Mouse (Mus musculus) stomach, embryonic 16.5 days (tissue): ENCODE measurements at regions not wholly inside any gene's neighbourhood (a gene's known extent, or its start where the extent isn't known, plus 50 kb on each side); places are given as distances from the start of the nearest gene placed in this dataset.

ENCODE experiments used
- ATAC-seq: fragments of 200-750 bp; cut with Nextera tagmentation; 2 replicates; pipeline ENCODE4 v1.8.0; 2017; ENCODE audit warnings: moderate number of reproducible peaks, moderate TSS enrichment; ENCODE audit not compliant: insufficient read depth, low FRiP score
- H3K27ac ChIP-seq: fragments of 300-500 bp; sonication (generic); 2 replicates; pipeline ENCODE4 v1.5.1; 2014; ENCODE audit warnings: low read length
- H3K27me3 ChIP-seq: fragments of 300-500 bp; sonication (generic); 2 replicates; pipeline ENCODE4 v1.6.1; 2014; ENCODE audit warnings: low read length, control low read depth, mixed read lengths; ENCODE audit not compliant: control insufficient read depth, insufficient read depth
- H3K36me3 ChIP-seq: fragments of 300-500 bp; sonication (generic); 2 replicates; pipeline ENCODE4 v1.6.1; 2014; ENCODE audit warnings: low read length; ENCODE audit not compliant: control insufficient read depth, insufficient read depth
- H3K4me1 ChIP-seq: fragments of 300-500 bp; sonication (generic); 2 replicates; pipeline ENCODE4 v1.6.1; 2014; ENCODE audit warnings: low read length, control low read depth, mixed read lengths; ENCODE audit not compliant: control insufficient read depth, insufficient read depth
- H3K4me2 ChIP-seq: fragments of 300-500 bp; sonication (generic); 2 replicates; pipeline ENCODE4 v1.6.1; 2014; ENCODE audit warnings: low read depth, low read length, mixed read lengths
- H3K4me3 ChIP-seq: fragments of 300-500 bp; sonication (generic); replicated peaks from 2 replicates; pipeline ENCODE4 v1.5.1; 2014; ENCODE audit warnings: mild to moderate bottlenecking, low read length
- H3K9ac ChIP-seq: fragments of 300-500 bp; sonication (generic); 2 replicates; pipeline ENCODE4 v1.6.1; 2014; ENCODE audit warnings: low read length
- H3K9me3 ChIP-seq: fragments of 300-500 bp; sonication (generic); replicated peaks from 2 replicates; pipeline ENCODE4 v1.6.1; 2016; ENCODE audit warnings: low read length, control low read depth; ENCODE audit not compliant: control insufficient read depth
- WGBS: fragments of 180-500 bp; shearing (Covaris S2); extraction: QIAGEN DNeasy Blood & Tissue Kit; methylation state at CpG from one replicate; pipeline ENCODE4 v1.1.7; 2014; 5-methylcytosine and 5-hydroxymethylcytosine counted together

DNA sequence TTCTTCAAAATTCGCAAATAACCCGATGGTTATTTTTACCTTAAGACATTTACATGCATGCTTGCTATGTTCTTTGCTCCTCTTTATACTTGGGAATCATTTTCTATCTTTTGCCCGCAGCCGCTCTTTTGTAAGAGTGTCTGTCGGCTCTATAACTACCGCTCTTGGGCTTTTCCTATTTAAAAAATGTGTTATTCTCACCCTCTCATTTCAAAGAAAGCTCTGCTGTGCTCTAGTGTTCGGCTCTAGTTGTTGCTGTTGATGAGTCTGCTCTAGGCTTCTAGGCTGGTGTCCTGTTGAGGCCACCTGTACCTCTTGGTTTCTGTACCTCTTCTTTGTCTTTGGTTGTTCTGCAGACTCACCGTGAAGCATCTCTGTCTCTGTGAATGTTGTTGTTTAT is 343.7 kb downstream of the Foxo1 start:
- ATAC-seq, result no peak
- H3K27ac ChIP-seq, result no peak overlapping the region
- H3K4me2 ChIP-seq, result no peak overlapping the region
- H3K27me3 ChIP-seq, result no peaks in the 10 kb centered on the region
- peaks cover 5% of the 10 kb centered on the region; the same call in 1 of the 2 replicates for H3K9me3 ChIP-seq
- WGBS, result 94% methylated on average over 8 of the region's 8 CpGs
- no peak overlapping the region for H3K9ac ChIP-seq
- no peaks in the 10 kb centered on the region for H3K4me1 ChIP-seq
- no peaks in the 10 kb centered on the region for H3K36me3 ChIP-seq
- H3K4me3 ChIP-seq, result no peak overlapping the region

DNA sequence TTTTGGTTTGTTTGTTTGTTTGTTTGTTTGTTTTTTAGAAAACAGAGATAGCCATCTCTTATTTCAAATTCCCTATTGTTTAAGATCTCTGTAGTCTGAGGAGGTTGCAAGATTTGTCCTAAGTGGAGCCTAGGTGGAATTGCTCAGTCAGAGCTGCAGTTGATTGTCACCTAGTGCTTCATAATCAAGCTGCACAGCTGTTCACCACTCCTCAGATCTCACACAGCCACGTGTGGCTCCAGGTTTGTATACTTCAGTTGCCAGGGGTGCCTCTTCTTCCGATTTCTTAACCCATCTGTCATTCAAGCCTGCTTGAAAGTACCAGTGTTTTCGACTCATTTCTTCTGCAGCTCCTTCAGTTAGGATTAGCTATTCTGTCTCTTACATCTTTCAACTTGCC is 342.3 kb downstream of the Foxo1 start:
- H3K4me2 ChIP-seq, result no peak overlapping the region
- no peak for ATAC-seq
- H3K9me3 ChIP-seq, result peaks cover 5% of the 10 kb centered on the region; the same call in 1 of the 2 replicates
- H3K4me1 ChIP-seq, result no peaks in the 10 kb centered on the region
- 44% methylated on average over 3 of the region's 3 CpGs for WGBS
- H3K27me3 ChIP-seq, result no peaks in the 10 kb centered on the region
- H3K27ac ChIP-seq, result no peak overlapping the region
- no peak overlapping the region for H3K4me3 ChIP-seq
- no peaks in the 10 kb centered on the region for H3K36me3 ChIP-seq
- no peak overlapping the region for H3K9ac ChIP-seq

DNA sequence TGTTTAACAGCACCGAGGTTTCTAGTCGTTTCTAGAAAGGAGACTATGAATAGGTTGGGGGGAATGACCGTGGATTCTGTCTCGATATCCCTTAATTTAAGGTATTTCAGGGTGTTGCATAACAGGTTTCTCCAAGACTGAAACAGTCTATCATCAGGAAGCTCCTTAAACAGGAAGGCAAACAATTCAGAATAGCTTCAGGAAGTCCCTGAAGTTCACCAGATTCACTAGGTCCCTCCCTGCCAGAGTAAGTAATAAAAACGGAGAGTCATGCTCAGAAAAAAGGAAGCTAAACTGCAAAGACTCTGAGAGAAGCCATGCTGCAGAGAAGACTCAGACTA is 339.9 kb downstream of the Foxo1 start:
- Histone ChIP-seq H3K4me1 (no peaks in the 10 kb centered on the region), H3K27me3 (no peaks in the 10 kb centered on the region), H3K9me3 (peaks cover 5% of the 10 kb centered on the region; the same call in 1 of the 2 replicates), H3K4me2 (no peak overlapping the region), H3K9ac (no peak overlapping the region), H3K4me3 (no peak overlapping the region), H3K36me3 (no peaks in the 10 kb centered on the region), H3K27ac (no peak overlapping the region)
- WGBS, result 80% methylated on average over 5 of the region's 5 CpGs
- no peak for ATAC-seq

DNA sequence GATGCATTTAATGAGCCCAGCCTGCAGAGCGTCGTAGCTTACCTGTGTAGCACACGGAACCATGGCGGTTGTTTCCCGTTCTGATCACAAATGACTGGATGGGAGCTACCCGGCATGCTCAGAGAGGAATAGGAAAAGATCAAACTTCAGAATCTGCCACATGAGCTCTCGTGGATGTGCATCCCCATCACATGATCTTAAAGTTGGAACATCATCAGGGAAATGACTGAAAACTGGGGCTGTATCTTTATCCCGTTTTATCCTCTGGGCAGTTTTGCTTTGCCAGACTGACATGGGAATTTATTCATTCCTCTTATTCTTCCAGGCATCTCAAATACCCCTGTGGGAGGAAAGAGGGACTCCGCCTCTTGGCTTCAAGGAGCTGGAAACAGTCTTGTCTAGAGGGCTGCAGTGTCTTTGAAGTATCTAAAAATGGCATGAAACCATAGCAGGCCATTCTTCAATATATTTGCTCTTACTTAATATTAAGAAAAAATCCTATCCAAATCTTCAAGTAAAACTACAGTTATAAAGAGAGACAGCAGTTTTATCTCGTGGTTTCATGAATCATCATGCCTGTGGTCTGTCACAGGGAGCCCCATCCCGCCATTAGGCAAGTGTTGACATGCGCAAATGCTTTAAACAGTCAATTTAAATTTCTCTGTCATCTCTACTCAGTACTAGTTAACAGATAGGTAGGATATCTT is 339.4 kb downstream of the Foxo1 start:
- no peak overlapping the region for H3K4me3 ChIP-seq
- no peak overlapping the region for H3K27ac ChIP-seq
- no peaks in the 10 kb centered on the region for H3K36me3 ChIP-seq
- no peak overlapping the region for H3K9ac ChIP-seq
- H3K4me1 ChIP-seq, result no peaks in the 10 kb centered on the region
- H3K27me3 ChIP-seq, result no peaks in the 10 kb centered on the region
- 80% methylated on average over 12 of the region's 12 CpGs for WGBS
- no peak overlapping the region for H3K4me2 ChIP-seq
- peaks cover 5% of the 10 kb centered on the region; the same call in 1 of the 2 replicates for H3K9me3 ChIP-seq
- no peak for ATAC-seq

DNA sequence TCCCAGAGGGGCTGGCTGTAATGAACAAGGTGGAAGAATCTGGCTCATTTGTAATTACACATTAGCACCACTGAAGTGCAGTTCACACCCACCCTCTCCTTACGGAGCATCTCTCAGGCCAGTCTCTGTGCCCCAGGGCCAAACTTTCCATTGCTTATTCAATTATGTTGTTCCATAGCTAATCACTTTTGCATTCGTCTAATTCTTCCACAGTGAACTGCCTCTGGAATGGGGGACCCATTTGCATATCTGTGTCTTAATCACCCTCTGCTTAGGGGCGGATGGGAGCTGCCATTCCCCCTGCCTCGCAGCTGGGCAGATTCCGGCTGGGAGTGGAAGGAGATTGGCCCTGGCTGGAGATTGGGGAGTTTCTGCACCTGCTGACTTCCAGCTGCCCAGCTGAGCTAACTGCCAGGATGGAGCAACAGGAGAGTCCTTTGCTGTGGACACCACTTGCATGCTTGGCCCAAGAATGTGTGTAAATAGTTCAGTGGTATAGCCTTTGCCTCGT is 337.2 kb downstream of the Foxo1 start:
- no peak overlapping the region for H3K9ac ChIP-seq
- H3K9me3 ChIP-seq, result peaks cover 5% of the 10 kb centered on the region; the same call in 1 of the 2 replicates
- H3K4me1 ChIP-seq, result no peaks in the 10 kb centered on the region
- H3K4me3 ChIP-seq, result no peak overlapping the region
- no peak for ATAC-seq
- H3K27me3 ChIP-seq, result no peaks in the 10 kb centered on the region
- WGBS, result 77% methylated on average over 6 of the region's 6 CpGs
- no peak overlapping the region for H3K27ac ChIP-seq
- H3K4me2 ChIP-seq, result no peak overlapping the region
- no peaks in the 10 kb centered on the region for H3K36me3 ChIP-seq

DNA sequence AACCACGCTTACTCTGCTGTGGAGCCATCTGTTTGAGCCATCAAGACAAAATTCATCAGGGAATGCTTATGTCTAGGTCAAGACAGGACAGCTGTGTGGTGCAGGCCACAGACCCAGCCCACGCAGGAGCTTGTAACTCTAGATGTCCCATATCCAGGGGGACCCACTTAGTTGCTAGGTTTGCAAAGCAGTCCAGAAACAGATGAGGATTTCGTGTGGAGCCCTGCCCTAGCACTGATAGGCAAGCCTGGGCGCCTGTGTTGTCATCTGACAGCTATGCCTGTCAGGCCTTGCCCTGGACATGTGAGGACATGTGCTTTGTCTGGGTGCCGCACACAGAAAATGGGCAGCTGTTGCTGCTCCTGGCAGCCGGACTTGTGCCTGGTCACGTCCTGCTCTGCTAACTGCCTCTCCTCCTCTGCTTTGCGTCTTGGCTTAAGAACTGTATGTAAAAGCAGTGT is 335.1 kb downstream of the Foxo1 start:
- Histone ChIP-seq H3K4me1 (no peaks in the 10 kb centered on the region), H3K4me3 (no peak overlapping the region), H3K9ac (no peak overlapping the region), H3K9me3 (peaks cover 2% of the 10 kb centered on the region; the same call in 1 of the 2 replicates), H3K36me3 (no peaks in the 10 kb centered on the region), H3K27ac (no peak overlapping the region), H3K27me3 (no peaks in the 10 kb centered on the region), H3K4me2 (no peak overlapping the region)
- WGBS, result 48% methylated on average over 8 of the region's 8 CpGs
- peak; percentile 81 for ATAC-seq

DNA sequence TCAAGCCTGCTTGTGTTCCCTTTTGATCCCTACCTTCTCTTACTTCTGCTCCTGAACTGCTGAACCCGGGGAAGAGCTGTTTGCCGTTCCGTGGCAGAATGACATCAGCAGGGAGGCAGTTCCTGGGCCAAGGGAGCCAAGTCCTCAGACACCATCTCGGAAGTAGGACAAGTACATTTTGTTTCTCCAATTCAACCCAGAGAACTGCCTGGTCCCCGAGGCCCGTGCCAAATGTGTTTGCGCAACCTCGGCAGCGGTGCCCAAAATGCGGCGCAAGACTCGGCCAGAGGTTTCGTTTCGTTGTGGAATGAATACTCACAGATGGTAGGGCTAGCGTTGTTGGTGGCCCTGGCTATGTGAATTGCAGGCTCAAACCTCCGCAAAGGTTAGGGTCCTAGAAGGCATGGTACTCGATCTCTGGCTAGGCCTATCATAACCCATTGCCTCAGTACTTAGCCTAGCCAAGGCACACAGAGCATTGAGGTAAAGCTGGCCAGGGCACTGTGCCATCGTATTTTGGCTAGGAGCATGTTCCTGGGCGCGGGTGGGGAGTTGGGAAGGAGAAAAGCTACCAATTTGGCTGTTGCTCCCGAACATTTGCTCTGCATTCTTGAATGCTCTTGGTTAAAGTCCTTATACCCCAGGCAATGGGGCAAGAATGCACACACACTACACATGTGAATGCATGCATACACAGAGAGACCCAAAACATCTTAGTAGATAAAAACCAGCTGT is 333.0 kb downstream of the Foxo1 start:
- H3K27ac ChIP-seq, result no peak overlapping the region
- no peak overlapping the region for H3K4me2 ChIP-seq
- no peaks in the 10 kb centered on the region for H3K9me3 ChIP-seq
- 89% methylated on average over 21 of the region's 21 CpGs for WGBS
- no peaks in the 10 kb centered on the region for H3K4me1 ChIP-seq
- H3K27me3 ChIP-seq, result no peaks in the 10 kb centered on the region
- no peak for ATAC-seq
- H3K36me3 ChIP-seq, result no peaks in the 10 kb centered on the region
- H3K9ac ChIP-seq, result no peak overlapping the region
- H3K4me3 ChIP-seq, result no peak overlapping the region

DNA sequence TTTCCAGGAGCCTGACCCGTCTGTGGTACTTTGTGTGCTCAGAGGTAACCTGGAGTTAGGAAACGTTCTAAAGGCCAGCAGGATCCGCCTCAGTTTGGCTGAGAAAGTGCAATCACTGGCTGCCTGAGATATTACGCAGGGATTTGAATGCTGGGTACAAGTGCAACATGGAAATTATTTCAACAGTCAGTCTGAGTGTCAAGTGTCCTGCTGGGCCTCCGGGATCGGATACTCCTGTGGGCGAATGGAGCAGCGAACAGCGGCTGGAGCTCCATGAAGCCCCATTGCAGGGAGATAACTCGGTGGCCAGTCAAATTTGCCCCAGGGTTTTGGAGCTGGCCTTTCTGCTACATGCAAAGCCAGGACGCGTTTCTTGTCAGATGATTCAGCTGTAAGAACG is 332.4 kb downstream of the Foxo1 start:
- H3K4me2 ChIP-seq, result no peak overlapping the region
- H3K27ac ChIP-seq, result no peak overlapping the region
- H3K36me3 ChIP-seq, result no peaks in the 10 kb centered on the region
- H3K4me1 ChIP-seq, result no peaks in the 10 kb centered on the region
- ATAC-seq, result no peak
- H3K4me3 ChIP-seq, result no peak overlapping the region
- H3K27me3 ChIP-seq, result no peaks in the 10 kb centered on the region
- WGBS, result 85% methylated on average over 13 of the region's 13 CpGs
- H3K9ac ChIP-seq, result no peak overlapping the region
- no peaks in the 10 kb centered on the region for H3K9me3 ChIP-seq

DNA sequence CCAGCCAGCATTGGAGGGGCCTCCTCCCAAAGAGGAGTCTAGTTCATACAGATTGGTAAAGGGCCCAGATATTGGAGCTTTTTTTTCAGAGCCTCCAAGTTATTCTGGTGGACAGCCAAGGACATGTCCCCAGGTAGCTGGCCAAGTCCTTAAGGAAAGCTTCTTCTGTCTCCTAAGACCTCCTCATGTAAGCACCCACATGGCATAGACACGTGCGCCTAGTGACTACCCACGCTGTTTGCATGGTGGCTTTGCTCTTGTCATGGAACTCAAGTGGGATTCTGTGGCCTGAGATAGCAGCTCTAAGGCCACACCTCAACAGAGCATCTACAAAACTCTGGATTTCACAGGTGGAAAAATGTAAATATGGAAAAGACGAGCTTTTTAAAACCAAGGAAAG is 332.0 kb downstream of the Foxo1 start:
- H3K4me1 ChIP-seq, result no peaks in the 10 kb centered on the region
- no peak overlapping the region for H3K4me3 ChIP-seq
- no peaks in the 10 kb centered on the region for H3K9me3 ChIP-seq
- 86% methylated on average over 4 of the region's 4 CpGs for WGBS
- no peak for ATAC-seq
- no peak overlapping the region for H3K4me2 ChIP-seq
- H3K27me3 ChIP-seq, result no peaks in the 10 kb centered on the region
- H3K9ac ChIP-seq, result no peak overlapping the region
- H3K36me3 ChIP-seq, result no peaks in the 10 kb centered on the region
- H3K27ac ChIP-seq, result no peak overlapping the region
